Mouse (Mus musculus) heart, adult 18-20 months (tissue): ENCODE measurements around the gene Cpne9. TPM values are rescaled to one million over a fixed set of nuclear protein-coding genes. Genes with fewer than 3 reads are reported as not detected.

ENCODE experiments used
- DNase-seq, 2 experiments: peaks; one replicate each; pipeline ENCODE4 v3.0.0; 2021 to 2022; ENCODE audit warnings: mixed read lengths in 1 of 2
- total RNA-seq, 2 experiments: library from RNA; stranded (reverse); gene quantifications; 2 replicates each; pipeline ENCODE4 v1.2.3; 2021

Gene Cpne9
- total RNA-seq, 2 experiments from 2014 or later, result not detected

DNA sequence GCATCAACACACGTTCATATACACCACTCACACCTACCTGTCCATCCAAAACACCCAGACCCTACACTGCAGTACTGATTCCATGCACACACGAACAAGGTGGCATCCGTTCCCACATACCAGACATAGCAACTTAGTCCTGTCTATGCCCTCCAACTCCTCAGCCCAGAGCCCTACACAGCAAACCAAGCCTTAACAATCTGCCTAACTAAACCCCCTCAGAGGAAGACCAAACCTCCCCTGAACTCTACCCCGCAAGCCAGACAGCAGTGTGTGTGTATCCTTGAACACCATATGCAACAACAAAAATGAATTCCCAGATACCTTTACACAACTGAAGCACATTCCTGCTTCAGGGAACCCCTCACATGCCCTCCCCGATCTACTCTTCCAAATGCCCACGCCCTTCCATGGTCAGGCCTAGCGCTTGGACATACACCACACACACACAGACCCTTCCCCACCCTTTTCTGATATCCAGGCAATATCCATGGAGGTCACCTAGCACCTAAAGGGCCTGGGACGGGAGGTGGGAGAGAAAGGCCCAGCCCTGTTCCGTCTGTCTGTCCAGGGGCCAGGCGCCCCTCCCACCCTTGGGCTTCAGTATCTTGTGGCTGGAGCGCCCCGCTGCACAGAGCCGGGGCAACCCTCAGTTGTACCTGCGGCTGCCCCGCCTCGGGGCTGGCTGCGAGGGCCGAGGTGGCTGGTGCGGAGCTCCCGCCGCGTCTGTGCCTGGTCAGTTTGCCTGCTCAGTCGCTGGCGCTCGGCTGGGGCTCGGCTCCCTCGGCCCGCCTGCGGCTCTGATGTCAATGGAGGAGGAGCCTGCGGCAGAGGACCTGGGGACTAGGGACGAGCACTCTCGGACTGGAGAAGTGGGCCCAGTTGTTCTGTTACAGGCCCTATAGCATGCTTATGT, 61.3 kb downstream of the Cpne9 start, which contains the start of gene Camk1:
Gene Camk1 (minus strand): TSS at position 808 of the 916 bp plus-strand sequence.
- DNase-seq, result peak; percentile 90 to 93

DNA sequence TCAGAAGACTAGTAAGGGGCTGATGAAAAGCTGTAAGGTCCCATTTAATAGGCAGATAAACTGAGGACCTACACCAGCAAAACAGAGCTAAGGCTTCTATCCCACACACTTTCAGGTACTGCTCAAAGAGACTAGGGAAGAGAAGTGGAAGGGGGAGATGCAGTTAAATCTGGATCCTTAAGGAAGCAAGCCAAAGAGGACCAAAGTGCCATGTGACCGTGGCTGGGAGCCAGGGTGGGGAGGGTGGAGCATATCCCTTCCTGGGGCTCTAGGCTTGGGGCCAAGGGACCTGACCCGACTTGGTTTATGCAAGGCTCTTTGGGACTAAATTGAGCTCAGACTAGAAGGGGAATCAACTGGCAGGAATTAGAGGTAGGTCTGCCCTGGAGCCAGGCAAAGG, 62.2 kb downstream of the Cpne9 start:
- DNase-seq, result peak; percentile 92

DNA sequence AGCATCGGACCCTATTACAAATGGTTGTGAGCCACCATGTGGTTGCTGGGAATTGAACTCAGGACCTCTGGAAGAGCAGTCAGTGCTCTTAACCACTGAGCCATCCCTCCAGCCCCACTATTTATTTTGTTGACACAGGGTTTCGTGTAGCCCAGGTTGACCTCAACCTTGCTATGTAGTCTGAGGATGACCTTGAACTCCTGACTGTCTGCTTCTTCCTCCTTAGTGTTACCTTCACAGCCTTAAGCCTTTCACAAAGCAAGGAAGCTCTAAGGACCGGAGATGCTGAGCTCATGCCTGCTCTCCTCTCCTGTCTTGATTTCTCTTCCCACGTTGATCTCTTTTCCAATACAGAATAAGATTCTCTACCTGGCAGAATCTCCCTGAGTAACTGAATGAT, 64.8 kb downstream of the Cpne9 start:
- no peak for DNase-seq

DNA sequence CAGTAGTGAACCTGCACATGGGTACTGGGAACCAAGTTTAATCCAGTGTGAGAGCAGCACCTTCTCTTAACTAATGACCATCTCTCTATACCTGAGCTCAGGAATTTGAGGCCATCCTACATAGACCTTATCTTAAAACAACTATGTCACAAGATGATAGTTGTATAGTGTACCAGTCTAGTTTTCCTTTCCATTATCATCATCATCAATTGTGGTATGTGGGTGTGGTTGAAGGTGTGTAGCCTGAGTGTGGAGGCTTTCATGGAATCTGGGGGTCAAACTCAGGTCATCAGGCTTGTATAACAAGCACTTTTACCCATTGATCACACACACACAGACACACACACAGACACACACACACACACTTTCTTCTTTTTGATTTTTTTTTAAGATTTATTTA, 68.4 kb downstream of the Cpne9 start:
- DNase-seq, result no peak

DNA sequence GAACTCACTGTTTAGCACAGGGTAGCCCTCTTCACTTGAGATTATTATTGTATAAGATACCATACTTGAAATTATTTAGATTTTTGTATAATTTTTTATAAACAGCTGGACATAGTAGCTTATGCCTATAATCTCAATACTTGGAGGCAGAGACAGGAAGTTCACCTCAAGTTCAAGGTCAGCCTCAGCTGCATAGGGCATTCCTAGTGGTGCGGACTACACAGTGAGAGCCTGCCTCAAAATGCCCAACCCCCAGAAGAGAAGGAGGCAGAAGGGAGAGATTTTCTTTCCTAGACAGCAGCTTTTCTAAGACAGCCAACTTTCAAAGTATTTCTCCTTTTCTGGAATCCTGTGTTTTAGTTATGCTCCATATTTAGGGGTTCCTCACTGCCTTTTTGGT, 69.1 kb downstream of the Cpne9 start:
- no peak for DNase-seq

DNA sequence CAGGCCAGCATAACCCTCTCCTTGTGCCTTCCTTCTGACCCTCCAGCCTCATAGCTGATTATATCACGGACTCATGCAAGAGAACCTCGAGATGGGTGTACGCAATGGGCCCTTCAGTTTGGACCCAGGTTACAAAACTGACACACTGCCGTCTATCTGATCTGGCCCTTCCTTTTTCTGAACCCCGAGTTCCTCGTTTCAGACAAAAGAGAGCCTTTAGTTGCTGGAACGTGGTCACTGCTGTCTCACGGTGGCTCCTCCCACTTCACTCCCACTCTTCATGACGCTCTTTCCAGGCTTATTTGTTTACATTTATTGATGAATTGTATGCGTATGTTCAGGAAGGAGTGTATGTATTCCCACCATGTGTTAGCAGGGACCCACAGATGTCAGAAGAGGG, 69.5 kb downstream of the Cpne9 start:
- DNase-seq, result no peak

DNA sequence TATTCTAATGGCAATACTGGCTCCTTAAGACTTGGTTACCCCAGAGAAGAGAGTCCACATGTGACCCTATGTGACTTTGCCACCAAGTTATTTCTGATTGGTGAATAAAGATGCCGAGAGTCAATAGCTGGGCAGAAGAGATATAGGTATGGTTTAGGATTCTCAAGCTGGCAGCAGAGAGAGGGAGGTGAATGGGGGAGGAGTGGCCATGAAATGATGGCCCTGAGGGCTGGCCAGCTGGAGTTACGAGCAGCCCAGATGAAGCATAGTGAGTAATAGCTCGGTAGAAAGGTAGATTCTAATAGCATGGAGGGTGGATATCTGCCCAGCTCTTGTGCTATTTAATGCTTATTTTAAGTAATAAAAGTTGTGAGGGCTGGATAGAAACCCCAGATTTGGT, 70.7 kb downstream of the Cpne9 start:
- DNase-seq, result no peak

DNA sequence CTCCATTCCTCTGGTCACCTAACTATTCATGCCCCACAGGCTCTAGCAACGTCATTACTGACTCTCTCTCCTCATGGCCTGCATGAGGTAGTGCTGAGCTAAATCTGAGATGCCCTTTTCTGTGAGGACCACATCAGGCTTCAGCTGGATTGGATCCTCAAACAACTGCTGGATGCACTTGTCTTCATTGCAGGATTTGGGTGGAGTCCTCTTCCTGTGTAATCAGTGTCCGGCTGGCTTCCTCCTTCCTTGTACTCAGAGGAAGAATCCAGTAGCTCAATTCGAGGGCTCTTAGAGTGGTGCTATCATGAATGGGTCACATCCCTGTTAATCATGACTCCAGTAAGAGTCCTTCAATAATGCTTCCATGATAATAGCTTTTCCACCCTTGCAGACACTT, 71.6 kb downstream of the Cpne9 start:
- DNase-seq, result peak in 1 of 2 experiments; percentile 46

Other genes starting within 250 kb of the Cpne9 start
- gene Thumpd3, start 236.1 kb upstream of the Cpne9 start, total RNA-seq, result 10 to 100 TPM; 19.8 to 22.5 TPM
- 10 to 100 TPM; 27.0 to 31.5 TPM for gene Setd5, start 204.9 kb upstream of the Cpne9 start, total RNA-seq
- under 1 TPM; 0.40 to 0.51 TPM for gene Lhfpl4, start 86.9 kb upstream of the Cpne9 start, total RNA-seq
- 10 to 100 TPM; 12.7 to 17.6 TPM for gene Mtmr14, start 44.5 kb upstream of the Cpne9 start, total RNA-seq
- 10 to 100 TPM; 12.3 to 12.4 TPM for gene Brpf1, start 24.8 kb downstream of the Cpne9 start, total RNA-seq
- gene Ogg1, start 44.7 kb downstream of the Cpne9 start, total RNA-seq, result 1 to 10 TPM; 4.5 to 6.9 TPM
- 10 to 100 TPM; 64.2 to 68.3 TPM for gene Camk1, start 61.7 kb downstream of the Cpne9 start, total RNA-seq
- gene Tada3, start 95.6 kb downstream of the Cpne9 start, total RNA-seq, result 10 to 100 TPM; 24.9 to 28.1 TPM
- 10 to 100 TPM; 63.3 to 66.7 TPM for gene Arpc4, start 95.8 kb downstream of the Cpne9 start, total RNA-seq
- gene Ttll3, start 107.0 kb downstream of the Cpne9 start, total RNA-seq, result 1 to 10 TPM in 1 of 2 experiments, under 1 TPM in 1; 0.77 to 1.3 TPM
- gene Rpusd3, start 137.0 kb downstream of the Cpne9 start, total RNA-seq, result 10 to 100 TPM; 11.3 to 13.0 TPM
- gene Cidec, start 153.5 kb downstream of the Cpne9 start, total RNA-seq, result 10 to 100 TPM in 1 of 2 experiments, 1 to 10 TPM in 1; 6.7 to 53.2 TPM
- 10 to 100 TPM; 20.8 to 22.8 TPM for gene Jagn1, start 160.3 kb downstream of the Cpne9 start, total RNA-seq
- gene Il17re, start 176.2 kb downstream of the Cpne9 start, total RNA-seq, result 1 to 10 TPM in 1 of 2 experiments, under 1 TPM in 1; 0.69 to 1.2 TPM
- 1 to 10 TPM; 6.3 to 7.2 TPM for gene Il17rc, start 189.1 kb downstream of the Cpne9 start, total RNA-seq
- gene Creld1, start 201.0 kb downstream of the Cpne9 start, total RNA-seq, result 10 to 100 TPM; 47.6 to 55.7 TPM
- gene Prrt3, start 219.6 kb downstream of the Cpne9 start, total RNA-seq, result not detected
- gene Emc3, start 249.3 kb downstream of the Cpne9 start, total RNA-seq, result 10 to 100 TPM; 57.9 to 61.2 TPM
- gene Fancd2, start 249.4 kb downstream of the Cpne9 start, total RNA-seq, result under 1 TPM; 0.10 to 0.33 TPM